1 mouse cellular context compared by ENCODE assay signal in the genomic region with DNA sequence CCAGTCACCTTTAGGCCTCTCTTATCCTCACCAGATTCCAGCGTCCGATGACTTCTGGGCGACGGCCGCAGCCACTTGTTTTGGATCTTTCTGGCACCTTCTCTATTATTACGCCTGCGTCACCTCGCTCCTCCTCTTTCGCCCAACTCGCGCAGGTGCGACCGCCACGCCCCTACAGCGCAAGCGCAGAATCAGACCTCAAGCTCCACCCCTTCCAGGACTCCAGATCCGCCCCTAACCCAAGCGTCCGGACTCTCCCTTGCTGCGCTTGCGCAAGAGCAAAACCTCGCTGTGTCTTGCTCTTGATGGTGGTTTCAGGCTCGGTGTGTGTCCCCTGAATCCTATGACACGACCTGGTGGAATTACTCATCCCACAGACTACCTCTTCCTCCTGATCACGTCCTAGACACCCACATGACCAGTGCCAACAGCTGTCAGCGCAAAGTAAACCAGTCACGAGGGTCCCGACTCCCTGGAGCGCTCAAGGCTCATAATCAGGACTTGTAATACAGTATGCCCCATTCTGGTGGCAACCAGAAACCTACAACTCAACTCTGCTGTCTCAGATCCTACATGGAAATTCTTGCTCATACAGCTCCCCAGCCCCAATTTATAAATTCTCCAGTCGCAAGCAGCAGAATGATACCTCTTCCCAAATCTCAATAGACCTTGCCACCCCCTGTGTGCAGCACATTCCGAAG.
TF ChIP-seq lines count a peak whose summit lies in the region.

No protein-coding gene starts in this region.

TF ChIP-seq in MEL, 35 proteins besides CTCF, POLR2A, EP300 and RAD21:
- TF ChIP-seq SIN3A (IDR thresholded peaks at IDR 0.05; ENCODE audit: low read length) (peak; percentile 65), POLR2AphosphoS2 (IDR thresholded peaks at IDR 0.05; ENCODE audit: low read length) (peak; percentile 94), CHD1 (IDR thresholded peaks at IDR 0.05; ENCODE audit: low read depth, low read length) (no peak), POLR2AphosphoS5 (IDR thresholded peaks at IDR 0.05; ENCODE audit: borderline replicate concordance, low read depth, low read length) (no peak; the same call in 1 of the 2 replicates), MXI1 (IDR thresholded peaks at IDR 0.05; ENCODE audit: low read depth, low read length) (no peak), MEF2A (IDR thresholded peaks at IDR 0.05; ENCODE audit: extremely low read depth, insufficient replicate concordance, low read depth, low read length, poor library complexity, severe bottlenecking) (0 out of 2 replicates have a peak, but pooled peaks have one; percentile 26), KAT2A (conservative IDR thresholded peaks at IDR 0.05; ENCODE audit: low read depth, low read length) (no peak), MAZ (IDR thresholded peaks at IDR 0.05; ENCODE audit: low read depth, low read length) (no peak), ZNF384 (IDR thresholded peaks at IDR 0.05; ENCODE audit: low read depth, low read length) (no peak), TAL1 (IDR thresholded peaks at IDR 0.05; ENCODE audit: low read length) (no peak), MAFK (IDR thresholded peaks at IDR 0.05; ENCODE audit: borderline replicate concordance, low read depth, low read length) (no peak), USF1 (IDR thresholded peaks at IDR 0.05; ENCODE audit: low read depth, low read length) (no peak; the same call in none of the 2 replicates), GATA1 (IDR thresholded peaks at IDR 0.05; ENCODE audit: low read depth, low read length) (no peak), ZKSCAN1 (IDR thresholded peaks at IDR 0.05; ENCODE audit: low read depth, low read length) (no peak), E2F4 (IDR thresholded peaks at IDR 0.05; ENCODE audit: borderline replicate concordance, low read depth, low read length) (no peak), MAX (IDR thresholded peaks at IDR 0.05; ENCODE audit: low read length) (peak; percentile 63), ZC3H11A (IDR thresholded peaks at IDR 0.05; ENCODE audit: low read depth, low read length) (no peak), TCF12 (IDR thresholded peaks at IDR 0.05; ENCODE audit: low read depth, low read length) (no peak; the same call in 1 of the 2 replicates), SMC3 (IDR thresholded peaks at IDR 0.05; ENCODE audit: low read depth, low read length) (no peak), UBTF (IDR thresholded peaks at IDR 0.05; ENCODE audit: borderline replicate concordance, insufficient read depth, low read depth, low read length) (no peak), BHLHE40 (IDR thresholded peaks at IDR 0.05; ENCODE audit: borderline replicate concordance, low read depth, low read length) (no peak), TBP (IDR thresholded peaks at IDR 0.05; ENCODE audit: low read depth, low read length) (peak; percentile 87), GABPA (IDR thresholded peaks at IDR 0.05; ENCODE audit: low read depth, low read length) (no peak), RCOR1 (IDR thresholded peaks at IDR 0.05; ENCODE audit: low read depth, low read length) (no peak), CHD2 (IDR thresholded peaks at IDR 0.05; ENCODE audit: low read length) (no peak), MYB (IDR thresholded peaks at IDR 0.05; ENCODE audit: low read depth, low read length) (no peak), NRF1 (IDR thresholded peaks at IDR 0.05; ENCODE audit: insufficient read depth, low read depth, low read length, poor library complexity, severe bottlenecking) (peak; percentile 97), ETS1 (IDR thresholded peaks at IDR 0.05; ENCODE audit: low read depth, low read length) (peak; percentile 38; the same call in 1 of the 2 replicates), HCFC1 (IDR thresholded peaks at IDR 0.05; ENCODE audit: low read depth, low read length) (peak; percentile 71), JUND (IDR thresholded peaks at IDR 0.05; ENCODE audit: low read depth, low read length) (no peak), MYC (IDR thresholded peaks at IDR 0.05; ENCODE audit: low read depth, low read length) (no peak), USF2 (IDR thresholded peaks at IDR 0.05; ENCODE audit: borderline replicate concordance in 1 of 2, insufficient read depth in 1 of 2, low read depth in 1 of 2, low read length in 2 of 2) (no peak), NELFE (IDR thresholded peaks at IDR 0.05; ENCODE audit: low read depth, low read length) (peak; percentile 88), ZMIZ1 (IDR thresholded peaks at IDR 0.05; ENCODE audit: low read depth, low read length) (peak; percentile 73), ELF1 (IDR thresholded peaks at IDR 0.05; ENCODE audit: low read depth, low read length) (peak; percentile 60)
